Mouse (Mus musculus) heart, embryonic 15.5 days (tissue): Measurements from ENCODE around the gene Wnt9a. TPM values are rescaled to one million over a fixed set of nuclear protein-coding genes. Genes with fewer than 3 reads are reported as not detected.

Source experiments
- ATAC-seq: fragments of 200-750 bp; cut with Nextera tagmentation; replicated peaks from 2 replicates; pipeline ENCODE4 v1.8.0; 2017; ENCODE audit warnings: low read depth, moderate TSS enrichment; ENCODE audit not compliant: insufficient number of reproducible peaks, insufficient read depth, low FRiP score
- H3K27ac ChIP-seq: fragments of 300-500 bp; sonication (generic); 2 replicates; pipeline ENCODE4 v1.5.1; 2015; ENCODE audit warnings: mild to moderate bottlenecking, inconsistent platforms
- H3K27me3 ChIP-seq: fragments of 300-500 bp; sonication (generic); 2 replicates; pipeline ENCODE4 v1.6.1; 2015; ENCODE audit warnings: inconsistent platforms
- H3K36me3 ChIP-seq: fragments of 300-500 bp; sonication (generic); 2 replicates; pipeline ENCODE4 v1.6.1; 2015; ENCODE audit warnings: mild to moderate bottlenecking, inconsistent platforms
- H3K4me1 ChIP-seq: fragments of 300-500 bp; sonication (generic); replicated peaks from 2 replicates; pipeline ENCODE4 v1.6.1; 2015; ENCODE audit warnings: inconsistent platforms
- H3K4me2 ChIP-seq: fragments of 300-500 bp; sonication (generic); 2 replicates; pipeline ENCODE4 v1.6.1; 2015; ENCODE audit warnings: inconsistent platforms, mild to moderate bottlenecking, moderate library complexity
- H3K4me3 ChIP-seq: fragments of 300-500 bp; sonication (generic); 2 replicates; pipeline ENCODE4 v1.5.1; 2015; ENCODE audit warnings: mild to moderate bottlenecking, inconsistent platforms
- H3K9ac ChIP-seq: fragments of 300-500 bp; sonication (generic); 2 replicates; pipeline ENCODE4 v1.6.1; 2015; ENCODE audit warnings: mild to moderate bottlenecking, inconsistent platforms
- H3K9me3 ChIP-seq: fragments of 300-500 bp; sonication (generic); replicated peaks from 2 replicates; pipeline ENCODE4 v1.6.1; 2016; ENCODE audit warnings: inconsistent platforms
- WGBS: fragments of 180-500 bp; shearing (Covaris S2); methylation state at CpG from one replicate; pipeline ENCODE4 v1.1.7; 2015; ENCODE audit warnings: mixed read lengths; 5-methylcytosine and 5-hydroxymethylcytosine counted together
- polyA plus RNA-seq: library from polyadenylated mRNA; unstranded; fragments of >200 nt; fragmentation: Nextera tagmentation; extraction: Ambion mirVana; gene quantifications from 2 replicates; pipeline ENCODE4 v1.2.1, GENCODE M21; 2015

Wnt9a gene
- 2.3 and 4.2 TPM in 2 replicates for polyA plus RNA-seq

DNA sequence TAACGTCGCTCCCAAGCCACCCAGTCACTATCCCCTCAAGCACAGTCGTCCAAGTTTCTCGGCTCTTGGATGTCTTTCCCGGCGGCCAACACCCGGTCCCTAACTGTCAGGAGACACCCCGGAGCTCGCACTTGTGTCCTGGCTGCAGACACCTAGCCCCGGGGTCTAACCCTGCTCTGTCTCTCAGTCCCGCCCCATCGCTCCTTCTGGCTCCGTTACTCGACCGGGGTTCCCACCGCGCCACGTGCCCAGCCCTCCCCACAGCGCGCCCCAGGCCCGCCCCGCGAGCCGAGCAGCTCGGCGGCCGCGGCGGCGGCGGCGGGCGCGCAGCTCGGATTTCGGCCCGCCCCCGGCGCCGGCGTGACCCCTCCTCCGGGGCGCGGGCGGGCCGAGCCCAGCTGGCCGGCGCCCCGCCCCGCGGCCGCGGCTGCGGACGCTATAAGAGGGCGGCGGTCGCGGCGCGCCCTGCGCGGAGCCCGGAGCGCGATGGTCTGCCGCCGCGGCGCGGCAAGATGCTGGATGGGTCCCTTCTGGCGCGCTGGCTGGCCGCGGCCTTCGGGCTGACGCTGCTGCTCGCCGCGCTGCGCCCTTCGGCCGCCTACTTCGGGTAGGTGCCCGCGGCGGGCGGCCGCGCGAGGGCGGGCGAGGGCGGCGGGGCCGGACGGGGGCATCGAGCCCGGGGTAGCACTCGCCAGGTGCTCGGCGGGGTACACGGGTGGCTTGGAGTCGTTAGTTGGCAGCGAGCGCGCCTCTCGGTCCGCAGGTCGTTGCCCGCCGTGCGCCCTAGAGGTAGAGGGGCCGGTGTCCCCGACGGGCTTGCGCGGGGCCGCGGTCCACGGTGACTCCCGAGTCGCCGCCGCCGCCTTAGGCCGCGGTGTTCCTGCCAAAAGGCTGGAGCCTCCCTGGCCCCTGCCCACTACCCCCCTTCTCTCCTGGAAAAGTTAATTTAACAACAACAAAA, at the start of gene Wnt9a:
TSS of gene Wnt9a (plus strand) at position 468 of the 961 bp plus-strand sequence.
- Histone ChIP-seq H3K27me3 (peaks cover 78% of the 10 kb centered on the region), H3K27ac (peak within 1 kb of the TSS; percentile 40), H3K36me3 (no peaks in the 10 kb centered on the region), H3K9me3 (no peaks in the 10 kb centered on the region), H3K4me1 (peaks cover 41% of the 10 kb centered on the region), H3K4me3 (peak within 1 kb of the TSS; percentile 78), H3K4me2 (peak within 1 kb of the TSS; percentile 99), H3K9ac (peak within 1 kb of the TSS; percentile 75)
- WGBS = under 1% methylated on average over 111 of the region's 128 CpGs
- ATAC-seq = peak; percentile 81

DNA sequence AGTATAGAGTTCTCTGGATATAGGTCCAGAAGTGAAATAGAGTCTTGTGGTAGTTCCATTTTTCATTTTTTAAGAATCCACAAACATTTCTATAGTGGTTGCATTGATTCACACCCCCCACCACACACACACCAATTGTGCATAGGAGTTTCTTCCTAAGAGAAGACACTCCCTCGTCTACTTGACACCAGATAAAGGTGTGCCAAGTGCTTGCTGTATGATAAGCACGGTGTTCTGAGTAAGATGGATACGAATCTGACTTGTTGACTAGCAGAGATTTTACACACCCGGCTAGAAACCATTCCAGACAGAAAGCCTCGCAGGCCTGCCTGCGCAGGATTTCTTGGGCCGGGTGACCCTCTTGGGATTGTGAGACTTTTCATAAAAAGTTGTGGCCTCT, 47.1 kb upstream of the Wnt9a start:
- Histone ChIP-seq H3K9ac (no peak overlapping the region), H3K36me3 (no peaks in the 10 kb centered on the region), H3K27me3 (peaks cover 55% of the 10 kb centered on the region), H3K4me2 (no peak overlapping the region), H3K9me3 (no peaks in the 10 kb centered on the region), H3K27ac (no peak overlapping the region), H3K4me3 (no peak overlapping the region), H3K4me1 (peaks cover 11% of the 10 kb centered on the region)
- no peak for ATAC-seq
- WGBS = 55% methylated on average over 7 of the region's 7 CpGs

DNA sequence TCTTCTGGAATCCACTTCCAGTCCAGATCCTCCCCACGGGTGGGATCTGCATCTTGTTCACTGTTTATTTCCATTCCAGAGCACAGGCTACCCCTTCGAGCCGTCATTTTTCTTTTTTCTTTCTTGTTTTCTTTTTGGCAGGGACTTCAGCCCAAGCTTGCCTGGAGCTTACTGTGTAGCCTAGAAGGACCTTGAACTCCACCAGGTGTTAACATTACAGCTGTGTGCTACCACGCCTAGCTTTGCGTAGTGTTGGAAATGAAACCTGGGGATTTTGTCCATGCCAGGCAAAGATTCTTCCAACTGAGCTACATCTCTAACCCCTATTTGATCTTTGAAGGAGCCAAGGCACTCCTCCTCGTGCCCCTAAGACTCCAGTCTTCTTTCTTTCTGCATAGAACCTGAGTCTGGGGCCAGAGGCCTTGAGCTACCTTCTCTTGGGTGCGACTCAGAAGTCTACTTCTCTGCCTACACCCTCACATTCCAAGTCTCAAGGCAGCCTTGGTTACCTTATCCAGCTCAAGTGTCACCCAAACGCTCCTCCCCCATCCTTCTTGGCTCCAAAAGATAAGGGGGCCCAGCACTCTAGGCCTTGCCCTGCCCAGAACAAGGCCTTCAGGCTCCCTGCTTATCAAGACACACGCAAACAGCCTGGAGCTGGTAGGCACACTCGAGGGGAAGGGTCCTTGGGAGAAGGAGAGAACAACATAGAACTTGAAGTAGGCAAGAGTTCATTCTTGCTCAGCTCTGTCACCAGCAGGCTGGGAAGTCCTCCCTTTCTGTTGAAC, 45.8 kb upstream of the Wnt9a start:
- no peak overlapping the region for H3K4me2 ChIP-seq
- peaks cover 61% of the 10 kb centered on the region for H3K27me3 ChIP-seq
- H3K9me3 ChIP-seq = no peaks in the 10 kb centered on the region
- WGBS = 59% methylated on average over 10 of the region's 10 CpGs
- no peak overlapping the region for H3K4me3 ChIP-seq
- no peak overlapping the region for H3K9ac ChIP-seq
- H3K4me1 ChIP-seq = peaks cover 11% of the 10 kb centered on the region
- ATAC-seq = no peak
- H3K36me3 ChIP-seq = no peaks in the 10 kb centered on the region
- H3K27ac ChIP-seq = no peak overlapping the region

DNA sequence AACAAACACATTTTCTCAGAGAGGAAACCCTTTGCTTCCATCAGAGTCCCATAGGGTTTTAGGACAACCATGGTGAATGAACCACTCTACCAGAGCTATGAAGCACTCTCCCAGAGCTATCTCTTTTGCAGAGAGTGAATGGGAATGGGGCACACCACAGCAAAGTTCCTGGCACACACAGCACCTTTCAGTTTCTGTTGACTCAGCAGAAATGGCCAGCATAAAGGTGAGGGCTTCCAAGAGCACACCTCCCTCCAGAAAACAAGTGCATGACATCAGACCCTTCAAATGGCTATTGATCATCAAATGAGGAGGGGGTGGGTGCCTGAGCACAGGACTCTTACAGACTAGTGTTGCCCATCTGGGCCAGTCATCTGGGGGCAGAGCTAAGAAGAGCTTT, 44.4 kb upstream of the Wnt9a start:
- peaks cover 70% of the 10 kb centered on the region for H3K27me3 ChIP-seq

DNA sequence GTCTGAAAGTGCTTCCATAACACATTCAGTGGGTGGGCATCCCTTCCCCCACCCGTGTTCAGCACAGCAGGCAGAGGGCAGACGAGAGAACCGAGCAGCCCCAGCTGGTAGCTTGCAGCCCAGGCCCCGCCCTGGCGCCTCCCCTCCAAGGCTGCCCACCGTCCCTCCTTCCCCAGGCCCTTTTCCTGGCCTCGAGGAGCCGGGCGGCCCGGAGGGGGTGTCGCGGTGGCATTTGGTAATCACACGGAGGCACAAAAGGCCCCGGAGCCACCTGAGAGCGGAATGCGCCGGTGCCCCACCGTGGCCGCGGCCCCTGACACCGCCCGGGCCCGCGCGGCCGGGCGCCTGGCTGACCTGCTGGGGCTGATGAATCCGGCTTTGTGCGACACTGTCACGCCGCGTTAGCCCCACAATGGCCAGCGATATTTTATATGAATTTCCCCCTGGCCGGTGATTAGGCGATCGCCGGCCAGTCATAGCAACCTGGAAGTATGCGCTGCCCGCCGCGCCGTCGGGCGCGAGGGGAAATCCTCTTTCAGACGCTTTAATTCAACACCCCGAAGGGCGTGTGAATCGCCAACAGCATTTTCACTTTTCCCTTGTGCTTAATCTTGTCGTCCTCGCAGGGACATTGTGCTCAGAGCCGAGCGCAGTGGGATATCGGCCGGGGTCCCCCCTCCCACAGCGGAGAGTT, 42.7 kb upstream of the Wnt9a start:
- H3K27me3 ChIP-seq = peaks cover 71% of the 10 kb centered on the region
- H3K4me1 ChIP-seq = peaks cover 11% of the 10 kb centered on the region
- 2% methylated on average over 56 of the region's 56 CpGs for WGBS
- ATAC-seq = peak; percentile 81
- H3K36me3 ChIP-seq = no peaks in the 10 kb centered on the region
- no peak overlapping the region for H3K27ac ChIP-seq
- H3K9ac ChIP-seq = peak overlapping the region; percentile 46
- H3K4me3 ChIP-seq = peak overlapping the region; percentile 54
- H3K4me2 ChIP-seq = peak overlapping the region; percentile 86
- no peaks in the 10 kb centered on the region for H3K9me3 ChIP-seq

More for the DNA sequence above, 44.4 kb upstream of the Wnt9a start:
- H3K9me3 ChIP-seq = no peaks in the 10 kb centered on the region
- ATAC-seq = no peak
- H3K36me3 ChIP-seq = no peaks in the 10 kb centered on the region
- peaks cover 11% of the 10 kb centered on the region for H3K4me1 ChIP-seq
- H3K9ac ChIP-seq = no peak overlapping the region
- no peak overlapping the region for H3K4me2 ChIP-seq
- no peak overlapping the region for H3K27ac ChIP-seq
- H3K4me3 ChIP-seq = no peak overlapping the region

GRCm38 (mm10) chr11:59264593-59264992, 42.1 kb upstream of the Wnt9a start:
- no peak for ATAC-seq
- Histone ChIP-seq H3K4me1 (peaks cover 11% of the 10 kb centered on the region), H3K9me3 (no peaks in the 10 kb centered on the region), H3K4me3 (peak overlapping the region; percentile 54), H3K4me2 (peak overlapping the region; percentile 86), H3K27ac (no peak overlapping the region), H3K36me3 (no peaks in the 10 kb centered on the region), H3K9ac (peak overlapping the region; percentile 46), H3K27me3 (peaks cover 71% of the 10 kb centered on the region)
- WGBS = 8% methylated on average over 8 of the region's 8 CpGs

- no peak for ATAC-seq
- 59% methylated on average over 8 of the region's 8 CpGs for WGBS
- H3K4me3 ChIP-seq = no peak overlapping the region
- no peaks in the 10 kb centered on the region for H3K36me3 ChIP-seq
- H3K4me2 ChIP-seq = no peak overlapping the region
- H3K9ac ChIP-seq = no peak overlapping the region
- H3K4me1 ChIP-seq = peaks cover 11% of the 10 kb centered on the region
- H3K27me3 ChIP-seq = peaks cover 65% of the 10 kb centered on the region
- no peaks in the 10 kb centered on the region for H3K9me3 ChIP-seq
- no peak overlapping the region for H3K27ac ChIP-seq
Measured at GRCm38 (mm10) chr11:59265154-59265813, 41.4 kb upstream of the Wnt9a start.

DNA sequence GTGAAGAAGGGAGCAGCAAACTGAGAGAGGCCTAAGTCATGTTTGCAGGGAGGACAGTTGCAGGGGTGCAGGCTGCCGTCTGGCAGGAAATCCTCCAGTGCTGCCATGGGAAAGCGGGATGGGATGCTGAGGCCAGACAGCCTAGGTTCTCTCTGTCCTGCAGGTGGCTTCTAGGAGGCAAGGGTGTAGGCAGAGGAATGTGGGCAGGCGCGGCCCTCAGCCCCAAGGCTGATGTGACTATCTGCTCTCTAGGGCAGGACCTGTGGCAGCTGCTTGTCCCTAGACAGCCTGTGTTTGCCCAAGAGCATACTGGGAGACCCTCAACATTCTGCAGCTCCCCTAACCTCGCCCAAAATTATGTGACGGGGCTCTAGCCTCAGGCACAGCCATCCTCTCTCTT, 40.0 kb upstream of the Wnt9a start:
- no peak overlapping the region for H3K27ac ChIP-seq
- H3K36me3 ChIP-seq = no peaks in the 10 kb centered on the region
- H3K4me1 ChIP-seq = peaks cover 11% of the 10 kb centered on the region
- H3K9me3 ChIP-seq = no peaks in the 10 kb centered on the region
- 20% methylated on average over 6 of the region's 6 CpGs for WGBS
- no peak for ATAC-seq
- no peak overlapping the region for H3K4me2 ChIP-seq
- H3K4me3 ChIP-seq = no peak overlapping the region
- H3K27me3 ChIP-seq = peaks cover 59% of the 10 kb centered on the region
- H3K9ac ChIP-seq = no peak overlapping the region

DNA sequence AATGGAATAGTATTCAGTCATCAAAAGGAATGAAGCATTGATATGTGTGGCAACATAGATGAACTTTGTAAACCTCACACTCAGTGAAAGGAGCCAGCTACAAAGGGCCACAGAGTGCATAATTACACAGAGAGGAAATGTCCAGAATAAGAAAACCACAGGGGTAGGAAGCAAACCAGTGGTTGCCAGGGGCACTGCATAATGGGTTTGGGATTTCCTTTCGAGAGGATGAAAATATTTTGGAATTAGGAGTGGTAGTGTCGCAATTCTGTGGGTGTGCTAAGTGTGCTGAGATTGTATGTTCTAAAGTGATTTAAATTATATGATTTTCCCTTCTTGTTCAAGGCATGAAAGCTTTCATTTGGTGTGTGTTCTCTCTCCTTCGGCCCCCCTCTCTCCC, 32.5 kb upstream of the Wnt9a start:
- Histone ChIP-seq H3K4me2 (no peak overlapping the region), H3K4me3 (no peak overlapping the region), H3K27ac (no peak overlapping the region), H3K36me3 (no peaks in the 10 kb centered on the region), H3K27me3 (peaks cover 44% of the 10 kb centered on the region), H3K9ac (no peak overlapping the region), H3K4me1 (no peaks in the 10 kb centered on the region), H3K9me3 (no peaks in the 10 kb centered on the region)
- 69% methylated on average over 3 of the region's 3 CpGs for WGBS
- no peak for ATAC-seq

- H3K4me1 ChIP-seq = no peaks in the 10 kb centered on the region
- peaks cover 71% of the 10 kb centered on the region for H3K27me3 ChIP-seq
- no peak overlapping the region for H3K9ac ChIP-seq
- H3K4me2 ChIP-seq = no peak overlapping the region
- no peak overlapping the region for H3K4me3 ChIP-seq
- H3K9me3 ChIP-seq = no peaks in the 10 kb centered on the region
- ATAC-seq = no peak
- no peak overlapping the region for H3K27ac ChIP-seq
- no peaks in the 10 kb centered on the region for H3K36me3 ChIP-seq
- 16% methylated on average over 2 of the region's 2 CpGs for WGBS
Measured at GRCm38 (mm10) chr11:59276877-59277276, 29.9 kb upstream of the Wnt9a start.
